ENCODE assay signal across 8 mouse cellular contexts in genomic region chr3:37885776-37886175, GRCm38 (mm10).
"Had no signal": no experiment of that assay in that cellular context is flagged by ENCODE, and none has a peak within 500 bp of the region (broad histone marks: within the 10 kb centered on the region; RNA-seq: fewer than 3 reads in every experiment).

No protein-coding gene starts in this region.

- H3K27me3 ChIP-seq: limb, embryonic 13.5 days; midbrain, embryonic 13.5 days had no signal

- H3K9me3 ChIP-seq: limb, embryonic 13.5 days; midbrain, embryonic 13.5 days had no signal

- ATAC-seq: lung, postnatal 0 days; midbrain, embryonic 13.5 days had no signal

- DNase-seq: left cerebral cortex, postnatal 4 days; lung, adult 2 months; lung, postnatal 36 days had no signal

- H3K36me3 ChIP-seq: limb, embryonic 13.5 days; midbrain, embryonic 13.5 days had no signal

- H3K4me3 ChIP-seq: limb, embryonic 13.5 days; midbrain, embryonic 13.5 days had no signal

- H3K4me2 ChIP-seq: limb, embryonic 13.5 days; midbrain, embryonic 13.5 days had no signal

- H3K4me1 ChIP-seq: midbrain, embryonic 13.5 days had no signal

- H3K9ac ChIP-seq: limb, embryonic 13.5 days; liver, embryonic 14.5 days; midbrain, embryonic 13.5 days had no signal

- H3K27ac ChIP-seq: limb, embryonic 13.5 days; liver, embryonic 14.5 days; midbrain, embryonic 13.5 days; stomach, postnatal 0 days had no signal
